Mouse (Mus musculus): Measurements from ENCODE around the gene Lmf2.

- TF ChIP-seq CTCF (IDR thresholded peaks at IDR 0.05) (no peak), EP300 (IDR thresholded peaks at IDR 0.05) (no peak)
Measured at GRCm38 (mm10) chr15:89308406-89309139, 46.9 kb downstream of the Lmf2 start.
